Mouse (Mus musculus) neural tube, postnatal 0 days (tissue): ENCODE results near the gene Olfr411. TPM values are rescaled to one million over a fixed set of nuclear protein-coding genes. Genes with fewer than 3 reads are reported as not detected.

Experiments used
- polyA plus RNA-seq: library from polyadenylated mRNA; unstranded; fragments of >200 nt; fragmentation: Nextera tagmentation; extraction: Ambion mirVana; gene quantifications from 2 replicates; pipeline ENCODE4 v1.2.1, GENCODE M21; 2015

Gene Olfr411
- not detected in 2 replicates for polyA plus RNA-seq

GRCm38 (mm10) chr11:74352550-74352949 lies at the start of gene Olfr411:
TSS of gene Olfr411 (minus strand) at chr11:74352650.

GRCm38 (mm10) chr11:74361769-74362168 lies 9.3 kb upstream of the Olfr411 start, which contains the start of gene Olfr412:
TSS of gene Olfr412 (plus strand) at chr11:74362069.

GRCm38 (mm10) chr11:74337931-74338330 lies 14.5 kb downstream of the Olfr411 start, which contains the start of gene Olfr410:
TSS of gene Olfr410 (minus strand) at chr11:74338031.

Other genes starting within 250 kb of the Olfr411 start
- not detected in 2 replicates for gene Olfr401, start 238.9 kb downstream of the Olfr411 start, polyA plus RNA-seq
- not detected in 2 replicates for gene Olfr402, start 199.1 kb downstream of the Olfr411 start, polyA plus RNA-seq
- gene Olfr403, start 166.4 kb downstream of the Olfr411 start, polyA plus RNA-seq = not detected in 2 replicates
- not detected in 2 replicates for gene Olfr43, start 141.3 kb downstream of the Olfr411 start, polyA plus RNA-seq
- gene Olfr406, start 92.8 kb downstream of the Olfr411 start, polyA plus RNA-seq = not detected in 2 replicates
- gene Olfr59, start 68.9 kb downstream of the Olfr411 start, polyA plus RNA-seq = not detected in 2 replicates
- not detected in 2 replicates for gene Olfr410, start 14.6 kb downstream of the Olfr411 start, polyA plus RNA-seq
- not detected in 2 replicates for gene Olfr412, start 9.4 kb upstream of the Olfr411 start, polyA plus RNA-seq